Mouse (Mus musculus) midbrain, postnatal 0 days (tissue): ENCODE measurements around the gene Hist1h2bc. TPM values are rescaled to one million over a fixed set of nuclear protein-coding genes. Genes with fewer than 3 reads are reported as not detected.

ENCODE experiments used
- ATAC-seq: fragments of 200-750 bp; cut with Nextera tagmentation; 2 replicates; pipeline ENCODE4 v1.8.0; 2017; ENCODE audit warnings: moderate number of reproducible peaks, mild to moderate bottlenecking, moderate TSS enrichment, moderate library complexity; ENCODE audit not compliant: low FRiP score
- DNase-seq: peaks from one replicate; pipeline ENCODE4 v3.0.0-alpha.2; 2015; ENCODE audit warnings: low spot score
- H3K27ac ChIP-seq: fragments of 300-500 bp; sonication (generic); 2 replicates; pipeline ENCODE4 v1.5.1; 2014; ENCODE audit warnings: low read depth, mild to moderate bottlenecking, low read length, mixed read lengths
- H3K27me3 ChIP-seq: fragments of 300-500 bp; sonication (generic); 2 replicates; pipeline ENCODE4 v1.6.1; 2014; ENCODE audit warnings: low read length, control low read depth, mixed read lengths; ENCODE audit not compliant: insufficient read depth
- H3K36me3 ChIP-seq: fragments of 300-500 bp; sonication (generic); 2 replicates; pipeline ENCODE4 v1.6.1; 2014; ENCODE audit warnings: low read length, control low read depth, mixed read lengths; ENCODE audit not compliant: insufficient read depth
- H3K4me1 ChIP-seq: fragments of 300-500 bp; sonication (generic); 2 replicates; pipeline ENCODE4 v1.6.1; 2014; ENCODE audit warnings: mild to moderate bottlenecking, control low read depth, antibody characterized with exemption, low read length, mixed read lengths; ENCODE audit not compliant: insufficient read depth
- H3K4me2 ChIP-seq: fragments of 300-500 bp; sonication (generic); 2 replicates; pipeline ENCODE4 v1.6.1; 2014; ENCODE audit warnings: low read depth, mild to moderate bottlenecking, low read length, mixed read lengths; ENCODE audit not compliant: poor library complexity, severe bottlenecking
- H3K4me3 ChIP-seq: fragments of 300-500 bp; sonication (generic); 2 replicates; pipeline ENCODE4 v1.5.1; 2014; ENCODE audit warnings: low read depth, mild to moderate bottlenecking, low read length, moderate library complexity
- H3K9ac ChIP-seq: fragments of 300-500 bp; sonication (generic); replicated peaks from 2 replicates; pipeline ENCODE4 v1.6.1; 2014; ENCODE audit warnings: mild to moderate bottlenecking, low read length, moderate library complexity, mixed read lengths; ENCODE audit not compliant: poor library complexity, severe bottlenecking
- H3K9me3 ChIP-seq: fragments of 300-500 bp; sonication (generic); 2 replicates; pipeline ENCODE4 v1.6.1; 2016; ENCODE audit warnings: low read length, control low read depth
- CTCF ChIP-seq: IDR thresholded peaks from 2 replicates; pipeline ENCODE4 v1.5.1; 2016; ENCODE audit warnings: antibody characterized with exemption, mild to moderate bottlenecking
- WGBS: fragments of 180-500 bp; shearing (Covaris S2); extraction: QIAGEN DNeasy Blood & Tissue Kit; methylation state at CpG from one replicate; pipeline ENCODE4 v1.1.7; 2014; 5-methylcytosine and 5-hydroxymethylcytosine counted together
- polyA plus RNA-seq: library from polyadenylated mRNA; unstranded; fragments of >200 nt; fragmentation: Nextera tagmentation; extraction: Ambion mirVana; gene quantifications from 2 replicates; pipeline ENCODE4 v1.2.1, GENCODE M21; 2015
- total RNA-seq: library from RNA; depleted of rRNA; stranded (reverse); fragments of >200 nt; gene quantifications from 2 replicates; pipeline ENCODE4 v1.2.3, GENCODE M21; 2014

The Hist1h2bc gene
- total and polyA plus RNA-seq, 2 experiments from 2014 or later = 23.7 to 125 TPM

DNA sequence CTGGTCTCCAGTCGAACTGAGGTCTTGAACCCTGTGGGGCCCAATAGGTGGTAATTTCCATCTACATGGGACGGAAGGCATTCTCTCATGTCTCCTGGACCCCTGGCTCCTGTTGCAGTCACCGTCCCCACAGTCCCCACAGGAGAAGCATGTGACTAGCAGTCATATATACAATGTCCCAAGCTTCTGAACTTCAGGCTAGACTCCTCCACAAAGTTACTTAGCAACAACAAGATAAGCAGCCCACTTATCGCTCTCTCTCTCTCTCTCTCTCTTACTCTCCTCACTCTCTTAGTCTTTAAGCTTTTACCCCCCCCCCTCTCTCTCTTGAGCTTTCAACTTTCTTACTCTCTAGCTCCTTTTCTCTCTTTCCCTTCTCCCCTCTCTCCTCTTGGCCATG is 40.2 kb downstream of the Hist1h2bc start:
- TF ChIP-seq CTCF = no peak
- Histone ChIP-seq H3K9ac (no peak overlapping the region), H3K4me2 (no peak overlapping the region), H3K27ac (no peak overlapping the region), H3K27me3 (no peaks in the 10 kb centered on the region), H3K4me3 (no peak overlapping the region), H3K36me3 (no peaks in the 10 kb centered on the region), H3K9me3 (no peaks in the 10 kb centered on the region), H3K4me1 (no peaks in the 10 kb centered on the region)
- ATAC-seq (no peak), DNase-seq (no peak)
- 82% methylated on average over 4 of the region's 4 CpGs for WGBS

DNA sequence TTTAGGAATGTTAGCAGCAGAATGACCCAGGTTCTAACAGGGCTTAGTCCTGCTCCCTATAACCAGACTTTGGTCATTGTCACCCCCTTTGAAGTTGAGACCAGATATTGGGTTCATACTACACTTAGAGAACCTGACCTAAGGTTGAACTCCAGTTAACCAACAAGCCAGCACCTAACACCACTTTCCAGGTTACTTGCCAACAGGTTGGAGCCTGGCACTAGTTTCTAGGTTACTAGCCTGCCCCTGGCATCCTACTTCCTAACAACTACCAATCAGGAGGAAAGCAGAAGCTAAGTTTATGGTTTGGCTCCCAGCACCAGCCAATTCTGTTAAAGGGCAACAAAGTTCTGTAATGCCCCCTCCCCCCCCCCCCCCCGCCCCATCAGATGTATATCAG is 41.2 kb downstream of the Hist1h2bc start:
- Histone ChIP-seq H3K4me3 (no peak overlapping the region), H3K27ac (no peak overlapping the region), H3K27me3 (no peaks in the 10 kb centered on the region), H3K4me1 (no peaks in the 10 kb centered on the region), H3K9me3 (no peaks in the 10 kb centered on the region), H3K4me2 (no peak overlapping the region), H3K36me3 (no peaks in the 10 kb centered on the region), H3K9ac (no peak overlapping the region)
- ATAC-seq (no peak), DNase-seq (no peak)
- no CpG with 5 or more reads among the region's 1 CpGs for WGBS
- TF ChIP-seq CTCF = no peak

DNA sequence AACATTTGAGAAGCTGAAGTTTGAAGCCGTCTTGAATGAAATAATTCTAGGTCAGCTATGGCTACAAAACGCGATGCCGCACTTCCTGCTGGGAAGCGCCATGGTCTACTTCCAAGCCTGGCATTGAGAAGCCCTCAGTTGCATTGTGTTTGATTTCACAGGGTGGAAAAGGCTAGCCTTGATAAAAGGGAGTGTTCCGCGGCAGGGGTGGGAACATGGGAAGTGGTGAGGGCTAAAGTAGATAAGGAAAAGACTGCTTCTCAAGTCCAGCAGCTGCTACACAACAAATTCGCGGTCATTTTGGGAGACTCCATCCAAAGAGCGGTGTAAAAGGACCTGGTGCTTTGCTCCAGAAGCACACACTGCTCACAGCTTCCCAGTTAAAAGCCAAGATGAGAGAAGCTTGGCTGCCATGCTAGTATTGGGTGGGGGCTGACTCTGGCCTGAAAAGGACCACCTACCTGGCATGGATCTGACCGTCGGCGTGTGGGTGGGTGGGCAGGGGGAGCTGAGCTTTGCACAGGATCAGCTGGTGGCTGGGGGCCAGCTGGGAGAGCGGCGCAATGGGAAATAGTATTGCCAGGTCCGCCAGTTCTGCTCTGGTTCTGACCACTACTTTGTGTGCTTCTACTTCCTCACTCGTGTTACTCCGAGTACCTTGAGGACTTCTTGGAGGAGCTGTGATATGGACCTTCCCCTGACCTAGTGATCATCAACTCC is 44.6 kb downstream of the Hist1h2bc start:
- H3K4me1 ChIP-seq = no peaks in the 10 kb centered on the region
- no peak overlapping the region for H3K4me3 ChIP-seq
- H3K4me2 ChIP-seq = no peak overlapping the region
- WGBS = 84% methylated on average over 18 of the region's 18 CpGs
- no peak for DNase-seq
- no peak overlapping the region for H3K9ac ChIP-seq
- H3K27me3 ChIP-seq = no peaks in the 10 kb centered on the region
- TF ChIP-seq CTCF = no peak
- H3K9me3 ChIP-seq = no peaks in the 10 kb centered on the region
- H3K27ac ChIP-seq = no peak overlapping the region
- ATAC-seq = no peak
- H3K36me3 ChIP-seq = no peaks in the 10 kb centered on the region

DNA sequence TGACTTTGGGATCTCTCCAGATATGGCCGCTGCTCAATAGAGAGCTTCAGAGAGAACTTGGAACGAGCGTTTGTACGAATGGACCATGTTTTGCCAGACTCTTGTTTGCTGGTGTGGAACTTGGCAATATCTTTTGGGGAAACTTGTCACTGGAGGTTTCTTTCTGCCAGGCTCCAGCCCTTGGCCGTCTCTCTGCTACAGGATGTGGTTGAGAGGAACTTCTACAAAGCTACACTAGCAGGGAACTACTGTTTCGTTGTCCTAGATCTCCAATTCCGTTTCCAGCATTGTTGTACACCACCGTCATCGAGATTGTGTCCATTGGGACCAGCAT is 45.2 kb downstream of the Hist1h2bc start:
- TF ChIP-seq CTCF = no peak
- no peaks in the 10 kb centered on the region for H3K4me1 ChIP-seq
- ATAC-seq (no peak), DNase-seq (no peak)
- no peak overlapping the region for H3K4me2 ChIP-seq
- H3K27ac ChIP-seq = no peak overlapping the region
- H3K9ac ChIP-seq = no peak overlapping the region
- no peaks in the 10 kb centered on the region for H3K9me3 ChIP-seq
- WGBS = 89% methylated on average over 9 of the region's 9 CpGs
- H3K4me3 ChIP-seq = no peak overlapping the region
- H3K36me3 ChIP-seq = no peaks in the 10 kb centered on the region
- H3K27me3 ChIP-seq = no peaks in the 10 kb centered on the region

DNA sequence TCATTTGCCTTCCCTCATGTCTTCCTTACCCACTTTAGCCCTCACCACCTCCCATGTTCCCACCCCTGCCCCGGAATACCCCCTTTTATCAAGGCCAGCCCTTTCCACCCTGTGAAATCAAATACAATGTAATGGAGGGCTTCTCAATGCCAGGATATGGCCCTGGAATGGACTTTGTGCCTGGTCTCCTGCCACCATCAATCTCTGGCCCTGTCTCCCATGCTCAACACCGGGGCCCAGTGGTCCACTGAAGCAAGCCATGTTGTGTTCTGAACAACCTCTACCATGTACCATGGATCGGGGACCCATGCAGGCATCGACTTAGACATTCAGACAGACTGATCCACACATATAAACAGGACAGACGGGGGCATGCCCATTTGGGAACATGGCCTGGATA is 45.7 kb downstream of the Hist1h2bc start:
- no peak overlapping the region for H3K4me2 ChIP-seq
- H3K9me3 ChIP-seq = no peaks in the 10 kb centered on the region
- no peak overlapping the region for H3K9ac ChIP-seq
- H3K27ac ChIP-seq = no peak overlapping the region
- H3K4me1 ChIP-seq = no peaks in the 10 kb centered on the region
- H3K4me3 ChIP-seq = no peak overlapping the region
- no peaks in the 10 kb centered on the region for H3K27me3 ChIP-seq
- DNase-seq (no peak), ATAC-seq (no peak)
- no peak for TF ChIP-seq CTCF
- WGBS = 91% methylated on average over 5 of the region's 5 CpGs
- no peaks in the 10 kb centered on the region for H3K36me3 ChIP-seq

DNA sequence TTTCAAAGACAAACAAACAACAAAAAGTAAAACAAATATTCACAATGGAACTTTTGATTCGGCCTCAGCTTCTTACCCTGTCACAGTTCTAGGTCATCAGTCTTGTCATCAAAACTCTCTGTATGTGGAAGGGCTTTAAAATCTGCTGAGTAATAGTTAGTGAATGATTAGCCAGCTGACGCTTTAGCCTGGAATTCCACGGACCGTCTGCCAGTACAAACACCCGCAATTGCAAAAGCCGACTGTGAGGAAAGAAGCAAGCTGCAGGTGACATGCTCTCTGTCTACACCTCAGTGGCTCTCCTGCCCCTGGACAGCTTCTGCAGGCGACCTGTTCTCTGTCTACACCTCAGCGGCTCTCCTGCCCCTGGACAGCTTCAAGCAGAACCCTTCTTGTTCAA is 46.5 kb downstream of the Hist1h2bc start:
- H3K27ac ChIP-seq = no peak overlapping the region

More for the DNA sequence above, 46.5 kb downstream of the Hist1h2bc start:
- no peaks in the 10 kb centered on the region for H3K27me3 ChIP-seq
- no peaks in the 10 kb centered on the region for H3K9me3 ChIP-seq
- TF ChIP-seq CTCF = no peak
- H3K4me3 ChIP-seq = no peak overlapping the region
- ATAC-seq (no peak), DNase-seq (no peak)
- H3K9ac ChIP-seq = no peak overlapping the region
- no peaks in the 10 kb centered on the region for H3K4me1 ChIP-seq
- no peaks in the 10 kb centered on the region for H3K36me3 ChIP-seq
- 61% methylated on average over 8 of the region's 8 CpGs for WGBS
- no peak overlapping the region for H3K4me2 ChIP-seq
